Mouse (Mus musculus): ENCODE measurements around the gene Tent2. TPM values are rescaled to one million over a fixed set of nuclear protein-coding genes. Genes with fewer than 3 reads are reported as not detected.

Gene Tent2
- total RNA-seq, 2 experiments from 2014 or later = 13.5 to 14.8 TPM

- DNase-seq = peak; percentile 20 to 44
These were observed 48.3 kb downstream of the Tent2 start for GRCm38 (mm10) chr13:93143819-93144283.

- DNase-seq = no peak
These were observed 51.0 kb downstream of the Tent2 start for GRCm38 (mm10) chr13:93141184-93141583.

- DNase-seq = peak; percentile 64 to 79
These were observed 54.1 kb downstream of the Tent2 start for GRCm38 (mm10) chr13:93138059-93138458.

- peak; percentile 27 to 47 for DNase-seq
These were observed 55.1 kb downstream of the Tent2 start for GRCm38 (mm10) chr13:93137098-93137497.

- DNase-seq = peak; percentile 39 to 50
These were observed 55.9 kb downstream of the Tent2 start for GRCm38 (mm10) chr13:93136251-93136650.

- DNase-seq = no peak
These were observed 56.7 kb downstream of the Tent2 start for GRCm38 (mm10) chr13:93135501-93135900.

- no peak for DNase-seq
These were observed 61.5 kb downstream of the Tent2 start for GRCm38 (mm10) chr13:93130674-93131073.

- no peak for DNase-seq
These were observed 63.2 kb downstream of the Tent2 start for GRCm38 (mm10) chr13:93128961-93129360.

GRCm38 (mm10) chr13:93128111-93128860, 63.9 kb downstream of the Tent2 start:
- no peak for DNase-seq

- no peak for DNase-seq
These were observed 69.9 kb downstream of the Tent2 start for GRCm38 (mm10) chr13:93122321-93122720.

GRCm38 (mm10) chr13:93117241-93117640, 74.9 kb downstream of the Tent2 start:
- no peak for DNase-seq

- no peak for DNase-seq
These were observed 89.7 kb downstream of the Tent2 start for GRCm38 (mm10) chr13:93102340-93103090.

- no peak for DNase-seq
These were observed 93.6 kb downstream of the Tent2 start for GRCm38 (mm10) chr13:93098596-93098995.

- no peak for DNase-seq
These were observed 95.5 kb downstream of the Tent2 start for GRCm38 (mm10) chr13:93096643-93097042.

Other genes starting within 250 kb of the Tent2 start
- gene Cmya5, start 47.7 kb downstream of the Tent2 start, total RNA-seq (2021) = 100 to 1,000 TPM; 336 to 366 TPM
- gene Homer1, start 107.2 kb upstream of the Tent2 start, total RNA-seq (2021) = 10 to 100 TPM; 58.9 to 60.1 TPM